Mouse (Mus musculus): ENCODE data around the gene Stub1. TPM values are rescaled to one million over a fixed set of nuclear protein-coding genes. Genes with fewer than 3 reads are reported as not detected.

The Stub1 gene
- polyA plus RNA-seq, 1 experiment, result 333 TPM

GRCm38 (mm10) chr17:25786781-25787504 is 46.3 kb downstream of the Stub1 start:
- H3K27me3 ChIP-seq (ENCODE audit: control insufficient read depth, insufficient read depth, low read length), result no peaks in the 10 kb centered on the region
- no peak overlapping the region for H3K4me3 ChIP-seq (replicated peaks; ENCODE audit: insufficient read depth, low read depth, low read length)
- TF ChIP-seq POLR2A (IDR thresholded peaks at IDR 0.05; ENCODE audit: borderline replicate concordance, insufficient read depth, low read length) (no peak), CTCF (IDR thresholded peaks at IDR 0.05; ENCODE audit: borderline replicate concordance, insufficient read depth, low read depth, low read length) (no peak)
- 89% methylated on average over 9 of the region's 9 CpGs for WGBS
- peaks cover 15% of the 10 kb centered on the region for H3K4me1 ChIP-seq (ENCODE audit: control insufficient read depth, insufficient read depth, low read length)
- DNase-seq, result no peak
- H3K27ac ChIP-seq (ENCODE audit: insufficient read depth, low read length), result no peak overlapping the region

GRCm38 (mm10) chr17:25786280-25786679 is 46.9 kb downstream of the Stub1 start, which contains the start of gene Ccdc78:
Gene Ccdc78 (plus strand): TSS chr17:25786580.
- no peak within 1 kb of the TSS for H3K27ac ChIP-seq (ENCODE audit: insufficient read depth, low read length)
- DNase-seq, result no peak
- H3K4me1 ChIP-seq (ENCODE audit: control insufficient read depth, insufficient read depth, low read length), result peaks cover 15% of the 10 kb centered on the region
- H3K27me3 ChIP-seq (ENCODE audit: control insufficient read depth, insufficient read depth, low read length), result no peaks in the 10 kb centered on the region
- TF ChIP-seq CTCF (IDR thresholded peaks at IDR 0.05; ENCODE audit: borderline replicate concordance, insufficient read depth, low read depth, low read length) (no peak), POLR2A (IDR thresholded peaks at IDR 0.05; ENCODE audit: borderline replicate concordance, insufficient read depth, low read length) (no peak)
- peak within 1 kb of the TSS; percentile 68 for H3K4me3 ChIP-seq (replicated peaks; ENCODE audit: insufficient read depth, low read depth, low read length)
- WGBS, result 86% methylated on average over 3 of the region's 3 CpGs

GRCm38 (mm10) chr17:25785281-25785745 is 47.9 kb downstream of the Stub1 start, which contains the start of gene Haghl:
Gene Haghl (minus strand): TSS chr17:25785673.
- Histone ChIP-seq H3K4me3 (replicated peaks; ENCODE audit: insufficient read depth, low read depth, low read length) (peak within 1 kb of the TSS; percentile 68), H3K27me3 (ENCODE audit: control insufficient read depth, insufficient read depth, low read length) (no peaks in the 10 kb centered on the region), H3K27ac (ENCODE audit: insufficient read depth, low read length) (peak within 1 kb of the TSS; percentile 27), H3K4me1 (ENCODE audit: control insufficient read depth, insufficient read depth, low read length) (peaks cover 15% of the 10 kb centered on the region)
- under 1% methylated on average over 23 of the region's 23 CpGs for WGBS
- peak; percentile 96 to 99 for DNase-seq
- TF ChIP-seq CTCF (IDR thresholded peaks at IDR 0.05; ENCODE audit: borderline replicate concordance, insufficient read depth, low read depth, low read length), result no peak
- peak; percentile 97 for TF ChIP-seq POLR2A (IDR thresholded peaks at IDR 0.05; ENCODE audit: borderline replicate concordance, insufficient read depth, low read length)

- WGBS, result 31% methylated on average over 15 of the region's 15 CpGs
- no peaks in the 10 kb centered on the region for H3K27me3 ChIP-seq (ENCODE audit: control insufficient read depth, insufficient read depth, low read length)
- TF ChIP-seq CTCF (IDR thresholded peaks at IDR 0.05; ENCODE audit: borderline replicate concordance, insufficient read depth, low read depth, low read length) (no peak), POLR2A (IDR thresholded peaks at IDR 0.05; ENCODE audit: borderline replicate concordance, insufficient read depth, low read length) (no peak)
- no peak overlapping the region for H3K27ac ChIP-seq (ENCODE audit: insufficient read depth, low read length)
- H3K4me1 ChIP-seq (ENCODE audit: control insufficient read depth, insufficient read depth, low read length), result peaks cover 15% of the 10 kb centered on the region
- H3K4me3 ChIP-seq (replicated peaks; ENCODE audit: insufficient read depth, low read depth, low read length), result peak overlapping the region; percentile 68
- DNase-seq, result no peak
Observed at GRCm38 (mm10) chr17:25783861-25784574, 49.2 kb downstream of the Stub1 start.

GRCm38 (mm10) chr17:25783086-25783485 is 50.1 kb downstream of the Stub1 start:
- Histone ChIP-seq H3K4me1 (ENCODE audit: control insufficient read depth, insufficient read depth, low read length) (peaks cover 15% of the 10 kb centered on the region), H3K27ac (ENCODE audit: insufficient read depth, low read length) (no peak overlapping the region), H3K27me3 (ENCODE audit: control insufficient read depth, insufficient read depth, low read length) (no peaks in the 10 kb centered on the region), H3K4me3 (replicated peaks; ENCODE audit: insufficient read depth, low read depth, low read length) (no peak overlapping the region)
- TF ChIP-seq CTCF (IDR thresholded peaks at IDR 0.05; ENCODE audit: borderline replicate concordance, insufficient read depth, low read depth, low read length) (no peak), POLR2A (IDR thresholded peaks at IDR 0.05; ENCODE audit: borderline replicate concordance, insufficient read depth, low read length) (0 out of 2 replicates have a peak, but pooled peaks have one; percentile 13)
- peak; percentile 70 to 72 for DNase-seq
- WGBS, result 6% methylated on average over 7 of the region's 7 CpGs

GRCm38 (mm10) chr17:25781339-25781738 is 51.9 kb downstream of the Stub1 start:
- Histone ChIP-seq H3K27ac (ENCODE audit: insufficient read depth, low read length) (no peak overlapping the region), H3K4me3 (replicated peaks; ENCODE audit: insufficient read depth, low read depth, low read length) (no peak overlapping the region), H3K27me3 (ENCODE audit: control insufficient read depth, insufficient read depth, low read length) (no peaks in the 10 kb centered on the region), H3K4me1 (ENCODE audit: control insufficient read depth, insufficient read depth, low read length) (peaks cover 15% of the 10 kb centered on the region)
- no peak for TF ChIP-seq POLR2A (IDR thresholded peaks at IDR 0.05; ENCODE audit: borderline replicate concordance, insufficient read depth, low read length)
- no peak for DNase-seq
- WGBS, result 80% methylated on average over 6 of the region's 6 CpGs

Other genes starting within 250 kb of the Stub1 start
- gene Gng13, start 116.2 kb downstream of the Stub1 start, polyA plus RNA-seq (2012; rRNA removed), result 489 and 519 TPM in 2 replicates
- gene Chtf18, start 106.0 kb downstream of the Stub1 start, polyA plus RNA-seq (2012; rRNA removed), result 3.7 and 4.1 TPM in 2 replicates
- 96.4 and 97.4 TPM in 2 replicates for gene Rpusd1, start 105.7 kb downstream of the Stub1 start, polyA plus RNA-seq (2012; rRNA removed)
- 0.73 and 1.1 TPM in 2 replicates for gene Mslnl, start 97.4 kb downstream of the Stub1 start, polyA plus RNA-seq (2012; rRNA removed)
- gene Msln, start 79.0 kb downstream of the Stub1 start, polyA plus RNA-seq (2012; rRNA removed), result 0.21 and 0.38 TPM in 2 replicates
- 43.5 and 45.5 TPM in 2 replicates for gene Narfl, start 59.6 kb downstream of the Stub1 start, polyA plus RNA-seq (2012; rRNA removed)
- 340 and 348 TPM in 2 replicates for gene Haghl, start 47.7 kb downstream of the Stub1 start, polyA plus RNA-seq (2012; rRNA removed)
- 0.47 and 0.79 TPM in 2 replicates for gene Ccdc78, start 46.8 kb downstream of the Stub1 start, polyA plus RNA-seq (2012; rRNA removed)
- gene Fam173a, start 40.5 kb downstream of the Stub1 start, polyA plus RNA-seq (2012; rRNA removed), result 167 and 178 TPM in 2 replicates
- gene AC134908.4, start 37.7 kb downstream of the Stub1 start, polyA plus RNA-seq (2012; rRNA removed), result 3.3 and 5.0 TPM in 2 replicates
- 534 and 542 TPM in 2 replicates for gene Metrn, start 36.3 kb downstream of the Stub1 start, polyA plus RNA-seq (2012; rRNA removed)
- 187 and 207 TPM in 2 replicates for gene Fbxl16, start 24.3 kb downstream of the Stub1 start, polyA plus RNA-seq (2012; rRNA removed)
- gene Wdr24, start 9.8 kb downstream of the Stub1 start, polyA plus RNA-seq (2012; rRNA removed), result 32.8 and 34.2 TPM in 2 replicates
- 65.8 and 75.2 TPM in 2 replicates for gene Jmjd8, start 4.5 kb downstream of the Stub1 start, polyA plus RNA-seq (2012; rRNA removed)
- 111 and 119 TPM in 2 replicates for gene Rhbdl1, start 3.9 kb upstream of the Stub1 start, polyA plus RNA-seq (2012; rRNA removed)
- gene Gm20683, start 8.4 kb upstream of the Stub1 start, polyA plus RNA-seq (2012; rRNA removed), result 42.9 and 45.9 TPM in 2 replicates
- gene Rhot2, start 11.4 kb upstream of the Stub1 start, polyA plus RNA-seq (2012; rRNA removed), result 105 and 121 TPM in 2 replicates
- gene Wdr90, start 28.1 kb upstream of the Stub1 start, polyA plus RNA-seq (2012; rRNA removed), result 21.6 and 26.9 TPM in 2 replicates
- gene Mcrip2, start 35.4 kb upstream of the Stub1 start, polyA plus RNA-seq (2012; rRNA removed), result 31.9 and 34.1 TPM in 2 replicates
- 110 and 116 TPM in 2 replicates for gene Mettl26, start 41.7 kb upstream of the Stub1 start, polyA plus RNA-seq (2012; rRNA removed)
- 0.95 and 1.1 TPM in 2 replicates for gene Wfikkn1, start 47.5 kb upstream of the Stub1 start, polyA plus RNA-seq (2012; rRNA removed)
- 70.0 and 74.6 TPM in 2 replicates for gene Rab40c, start 86.3 kb upstream of the Stub1 start, polyA plus RNA-seq (2012; rRNA removed)
- 170 and 191 TPM in 2 replicates for gene Pigq, start 111.5 kb upstream of the Stub1 start, polyA plus RNA-seq (2012; rRNA removed)
- 1.9 and 2.5 TPM in 2 replicates for gene Nhlrc4, start 111.6 kb upstream of the Stub1 start, polyA plus RNA-seq (2012; rRNA removed)
- gene A930017K11Rik, start 119.2 kb upstream of the Stub1 start, polyA plus RNA-seq (2012; rRNA removed), result 13.4 and 14.0 TPM in 2 replicates
- gene Capn15, start 152.4 kb upstream of the Stub1 start, polyA plus RNA-seq (2012; rRNA removed), result 88.7 and 92.8 TPM in 2 replicates
- 81.8 and 82.9 TPM in 2 replicates for gene Rab11fip3, start 236.2 kb upstream of the Stub1 start, polyA plus RNA-seq (2012; rRNA removed)

Measured in cerebellum, adult 2 months (tissue).